Mouse (Mus musculus) midbrain, embryonic 15.5 days (tissue): ENCODE data around the gene Taar8b. TPM values are rescaled to one million over a fixed set of nuclear protein-coding genes. Genes with fewer than 3 reads are reported as not detected.
"Not testable (repeated sequence)": the region's sequence is repeated elsewhere in the genome, so short reads cannot be mapped to it uniquely, and the experiment has no call there.

ENCODE experiments used
- ATAC-seq: fragments of 200-750 bp; cut with Nextera tagmentation; replicated peaks from 2 replicates; pipeline ENCODE4 v1.8.0; 2017; ENCODE audit warnings: moderate TSS enrichment
- H3K27ac ChIP-seq: fragments of 300-500 bp; sonication (generic); 2 replicates; pipeline ENCODE4 v1.5.1; 2015; ENCODE audit warnings: mild to moderate bottlenecking, inconsistent platforms
- H3K27me3 ChIP-seq: fragments of 300-500 bp; sonication (generic); replicated peaks from 2 replicates; pipeline ENCODE4 v1.6.1; 2015; ENCODE audit warnings: inconsistent platforms
- H3K36me3 ChIP-seq: fragments of 300-500 bp; sonication (generic); replicated peaks from 2 replicates; pipeline ENCODE4 v1.6.1; 2015; ENCODE audit warnings: inconsistent platforms
- H3K4me1 ChIP-seq: fragments of 300-500 bp; sonication (generic); 2 replicates; pipeline ENCODE4 v1.6.1; 2015; ENCODE audit warnings: inconsistent platforms
- H3K4me2 ChIP-seq: fragments of 300-500 bp; sonication (generic); 2 replicates; pipeline ENCODE4 v1.6.1; 2015; ENCODE audit warnings: inconsistent platforms, mild to moderate bottlenecking, moderate library complexity
- H3K4me3 ChIP-seq: fragments of 300-500 bp; sonication (generic); 2 replicates; pipeline ENCODE4 v1.5.1; 2015; ENCODE audit warnings: mild to moderate bottlenecking, inconsistent platforms
- H3K9ac ChIP-seq: fragments of 300-500 bp; sonication (generic); 2 replicates; pipeline ENCODE4 v1.6.1; 2015; ENCODE audit warnings: mild to moderate bottlenecking, inconsistent platforms
- H3K9me3 ChIP-seq: fragments of 300-500 bp; sonication (generic); 2 replicates; pipeline ENCODE4 v1.6.1; 2016; ENCODE audit warnings: inconsistent platforms
- WGBS: fragments of 180-500 bp; shearing (Covaris S2); methylation state at CpG from one replicate; pipeline ENCODE4 v1.1.7; 2015; ENCODE audit warnings: mixed read lengths; 5-methylcytosine and 5-hydroxymethylcytosine counted together
- polyA plus RNA-seq: library from polyadenylated mRNA; unstranded; fragments of >200 nt; fragmentation: Nextera tagmentation; extraction: Ambion mirVana; gene quantifications from 2 replicates; pipeline ENCODE4 v1.2.1, GENCODE M21; 2015

Gene Taar8b
- polyA plus RNA-seq, 1 experiment from 2014 or later = not detected

- 75% methylated on average over 2 of the region's 2 CpGs for WGBS
- not testable (repeated sequence) for H3K27me3 ChIP-seq, H3K4me3 ChIP-seq, ATAC-seq, H3K9ac ChIP-seq, H3K9me3 ChIP-seq, H3K4me2 ChIP-seq, H3K27ac ChIP-seq, H3K36me3 ChIP-seq, H3K4me1 ChIP-seq
Measured at GRCm38 (mm10) chr10:24097010-24097409, 4.9 kb upstream of the Taar8b start.

GRCm38 (mm10) chr10:24087168-24087567 lies 4.9 kb downstream of the Taar8b start:
- 94% methylated on average over 2 of the region's 2 CpGs for WGBS

GRCm38 (mm10) chr10:24086555-24086954 lies 5.5 kb downstream of the Taar8b start:
- H3K9ac ChIP-seq = no peak overlapping the region
- no peaks in the 10 kb centered on the region for H3K27me3 ChIP-seq
- no peaks in the 10 kb centered on the region for H3K9me3 ChIP-seq
- H3K36me3 ChIP-seq = no peaks in the 10 kb centered on the region
- ATAC-seq = no peak
- H3K4me3 ChIP-seq = no peak overlapping the region
- H3K27ac ChIP-seq = no peak overlapping the region
- H3K4me2 ChIP-seq = no peak overlapping the region
- H3K4me1 ChIP-seq = no peaks in the 10 kb centered on the region
- WGBS = 75% methylated on average over 5 of the region's 5 CpGs

More at GRCm38 (mm10) chr10:24087168-24087567, 4.9 kb downstream of the Taar8b start:
- H3K9me3 ChIP-seq = no peaks in the 10 kb centered on the region
- ATAC-seq = no peak
- no peaks in the 10 kb centered on the region for H3K27me3 ChIP-seq
- H3K4me3 ChIP-seq = no peak overlapping the region
- H3K4me2 ChIP-seq = no peak overlapping the region
- no peaks in the 10 kb centered on the region for H3K4me1 ChIP-seq
- H3K36me3 ChIP-seq = no peaks in the 10 kb centered on the region
- no peak overlapping the region for H3K27ac ChIP-seq
- H3K9ac ChIP-seq = no peak overlapping the region

GRCm38 (mm10) chr10:24085936-24086335 lies 6.2 kb downstream of the Taar8b start:
- H3K4me3 ChIP-seq = no peak overlapping the region
- H3K27me3 ChIP-seq = no peaks in the 10 kb centered on the region
- H3K36me3 ChIP-seq = no peaks in the 10 kb centered on the region
- H3K9ac ChIP-seq = no peak overlapping the region
- 38% methylated on average over 5 of the region's 5 CpGs for WGBS
- H3K4me2 ChIP-seq = no peak overlapping the region
- ATAC-seq = no peak
- no peaks in the 10 kb centered on the region for H3K9me3 ChIP-seq
- H3K27ac ChIP-seq = no peak overlapping the region
- no peaks in the 10 kb centered on the region for H3K4me1 ChIP-seq

- no peaks in the 10 kb centered on the region for H3K36me3 ChIP-seq
- no peak overlapping the region for H3K4me3 ChIP-seq
- no peaks in the 10 kb centered on the region for H3K27me3 ChIP-seq
- no peaks in the 10 kb centered on the region for H3K4me1 ChIP-seq
- H3K9me3 ChIP-seq = no peaks in the 10 kb centered on the region
- no peak overlapping the region for H3K4me2 ChIP-seq
- no peak overlapping the region for H3K9ac ChIP-seq
- ATAC-seq = no peak
- 43% methylated on average over 3 of the region's 3 CpGs for WGBS
- no peak overlapping the region for H3K27ac ChIP-seq
Measured at GRCm38 (mm10) chr10:24080166-24080565, 11.9 kb downstream of the Taar8b start.

GRCm38 (mm10) chr10:24076200-24076599 lies 15.9 kb downstream of the Taar8b start, which contains the start of gene Taar8a:
Gene Taar8a, plus strand, starts transcription at chr10:24076500.
- not testable (repeated sequence) for H3K9ac ChIP-seq, ATAC-seq, H3K27me3 ChIP-seq, H3K4me2 ChIP-seq, H3K9me3 ChIP-seq, H3K36me3 ChIP-seq, H3K27ac ChIP-seq, H3K4me3 ChIP-seq, H3K4me1 ChIP-seq
- WGBS = 79% methylated on average over 2 of the region's 4 CpGs

GRCm38 (mm10) chr10:24074751-24075150 lies 17.3 kb downstream of the Taar8b start:
- H3K27ac ChIP-seq, H3K9me3 ChIP-seq, H3K9ac ChIP-seq, H3K27me3 ChIP-seq, ATAC-seq, H3K4me2 ChIP-seq, H3K4me1 ChIP-seq, H3K4me3 ChIP-seq, H3K36me3 ChIP-seq: not testable (repeated sequence)
- whole genome bisulfite sequencing = 50% methylated on average over 2 of the region's 2 CpGs

- Histone ChIP-seq H3K4me1 (no peaks in the 10 kb centered on the region), H3K9me3 (no peaks in the 10 kb centered on the region), H3K4me3 (no peak overlapping the region), H3K9ac (no peak overlapping the region), H3K4me2 (no peak overlapping the region), H3K27ac (no peak overlapping the region), H3K27me3 (no peaks in the 10 kb centered on the region), H3K36me3 (no peaks in the 10 kb centered on the region)
- ATAC-seq = no peak
- WGBS = 85% methylated on average over 3 of the region's 3 CpGs
Measured at GRCm38 (mm10) chr10:24058986-24059385, 33.1 kb downstream of the Taar8b start.

GRCm38 (mm10) chr10:24052039-24052438 lies 40.1 kb downstream of the Taar8b start:
- Histone ChIP-seq H3K9ac (no peak overlapping the region), H3K27me3 (no peaks in the 10 kb centered on the region)

GRCm38 (mm10) chr10:24049210-24049609 lies 42.9 kb downstream of the Taar8b start, which contains the start of gene Taar7f:
Gene Taar7f, plus strand, starts transcription at chr10:24049510.
- H3K27me3 ChIP-seq = no peaks in the 10 kb centered on the region
- H3K4me1 ChIP-seq = no peaks in the 10 kb centered on the region
- no peaks in the 10 kb centered on the region for H3K36me3 ChIP-seq
- no peaks in the 10 kb centered on the region for H3K9me3 ChIP-seq
- no peak within 1 kb of the TSS for H3K4me3 ChIP-seq
- no peak for ATAC-seq
- no peak within 1 kb of the TSS for H3K9ac ChIP-seq
- H3K4me2 ChIP-seq = no peak within 1 kb of the TSS
- H3K27ac ChIP-seq = no peak within 1 kb of the TSS

More at GRCm38 (mm10) chr10:24052039-24052438, 40.1 kb downstream of the Taar8b start:
- H3K4me3 ChIP-seq = no peak overlapping the region
- H3K4me1 ChIP-seq = no peaks in the 10 kb centered on the region
- H3K27ac ChIP-seq = no peak overlapping the region
- no peaks in the 10 kb centered on the region for H3K9me3 ChIP-seq
- 69% methylated on average over 5 of the region's 5 CpGs for WGBS
- H3K4me2 ChIP-seq = no peak overlapping the region
- no peaks in the 10 kb centered on the region for H3K36me3 ChIP-seq
- no peak for ATAC-seq

Other genes starting within 250 kb of the Taar8b start
- 0.09 TPM in 1 of 2 replicates, not detected in the other for gene Vnn3, start 240.8 kb downstream of the Taar8b start, polyA plus RNA-seq
- gene Vnn1, start 197.6 kb downstream of the Taar8b start, polyA plus RNA-seq = 0.31 and 0.68 TPM in 2 replicates
- not detected in 2 replicates for gene Taar1, start 171.9 kb downstream of the Taar8b start, polyA plus RNA-seq
- 0.17 TPM in 2 replicates for gene Taar2, start 153.7 kb downstream of the Taar8b start, polyA plus RNA-seq
- gene Taar3, start 142.7 kb downstream of the Taar8b start, polyA plus RNA-seq = not detected in 2 replicates
- gene Taar4, start 131.8 kb downstream of the Taar8b start, polyA plus RNA-seq = not detected in 2 replicates
- gene Taar5, start 121.6 kb downstream of the Taar8b start, polyA plus RNA-seq = not detected in 2 replicates
- not detected in 2 replicates for gene Taar6, start 106.6 kb downstream of the Taar8b start, polyA plus RNA-seq
- gene Taar7a, start 98.8 kb downstream of the Taar8b start, polyA plus RNA-seq = not detected in 2 replicates
- gene Taar7b, start 92.4 kb downstream of the Taar8b start, polyA plus RNA-seq = not detected in 2 replicates
- not detected in 2 replicates for gene Taar7d, start 65.1 kb downstream of the Taar8b start, polyA plus RNA-seq
- gene Taar7e, start 54.7 kb downstream of the Taar8b start, polyA plus RNA-seq = not detected in 2 replicates
- gene Taar7f, start 42.8 kb downstream of the Taar8b start, polyA plus RNA-seq = not detected in 2 replicates
- not detected in 2 replicates for gene Taar8a, start 15.8 kb downstream of the Taar8b start, polyA plus RNA-seq
- gene Taar8c, start 9.6 kb upstream of the Taar8b start, polyA plus RNA-seq = not detected in 2 replicates
- not detected in 2 replicates for gene Taar9, start 17.2 kb upstream of the Taar8b start, polyA plus RNA-seq
- gene Stx7, start 57.0 kb upstream of the Taar8b start, polyA plus RNA-seq = 321 and 340 TPM in 2 replicates
- gene Moxd1, start 131.2 kb upstream of the Taar8b start, polyA plus RNA-seq = 1.2 and 1.8 TPM in 2 replicates